Mouse (Mus musculus): ENCODE results near the gene Prkaa2.
A peak's percentile ranks its signal among the peaks of the same experiment; 100 is the strongest.

The Prkaa2 gene

DNA sequence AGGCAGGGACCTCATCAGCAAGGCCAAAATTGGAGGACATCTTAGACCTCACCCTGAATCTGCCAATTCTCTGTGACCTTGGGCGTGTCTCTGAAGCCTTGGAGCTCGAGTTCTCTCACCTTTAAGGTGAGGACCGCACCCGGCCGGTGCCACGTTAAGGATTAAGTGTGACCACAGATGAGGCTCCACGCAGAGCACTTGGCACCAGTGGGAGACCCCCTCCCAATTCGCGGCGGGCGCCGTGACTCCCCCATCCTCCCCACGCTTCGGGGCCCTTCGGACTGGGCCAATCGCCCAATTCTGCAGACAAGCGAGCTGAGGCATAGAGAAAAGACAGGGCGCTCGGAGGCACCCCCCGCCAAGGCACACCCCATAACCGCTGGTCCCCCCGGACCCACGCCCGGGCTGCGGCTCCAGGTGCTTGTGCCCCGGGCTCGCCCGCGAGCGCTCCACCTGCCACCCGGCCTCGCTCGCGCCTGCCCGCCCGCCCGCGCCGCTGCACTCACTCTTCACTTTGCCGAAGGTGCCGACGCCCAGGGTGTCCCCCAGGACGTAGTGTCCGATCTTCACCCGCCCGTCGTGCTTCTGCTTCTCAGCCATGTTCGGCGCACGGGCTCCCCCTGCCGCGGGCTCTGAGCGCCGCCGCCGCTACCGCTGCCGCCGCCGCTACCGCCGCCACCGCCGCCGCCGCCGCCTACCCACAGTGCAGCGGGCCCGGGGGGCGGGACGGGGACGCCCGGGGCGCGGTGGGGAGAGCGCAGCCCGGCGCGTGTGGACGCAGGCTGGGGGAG, at the start of gene Prkaa2:
Prkaa2 (minus strand) TSS at position 692 of the 791 bp plus-strand sequence.
- DNase-seq (ENCODE audit: low spot score): no peak

DNA sequence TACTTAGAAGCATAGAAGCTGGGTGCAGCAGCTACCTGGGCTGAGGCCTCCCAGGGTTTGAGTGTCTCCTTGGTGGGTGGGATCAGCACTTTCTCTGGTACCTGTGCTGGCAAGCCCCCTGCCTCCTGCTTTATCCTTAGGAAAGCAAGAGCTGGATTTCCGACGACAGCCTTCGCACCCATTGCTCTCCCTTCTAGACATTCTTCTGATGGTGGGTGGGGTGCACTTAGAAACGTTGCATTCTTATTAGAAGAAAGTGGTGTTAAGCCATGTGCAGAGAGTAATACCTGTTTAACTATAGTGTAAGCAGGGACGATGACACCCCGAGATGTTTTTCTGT, 49.8 kb upstream of the Prkaa2 start:
- DNase-seq (ENCODE audit: low spot score): no peak

DNA sequence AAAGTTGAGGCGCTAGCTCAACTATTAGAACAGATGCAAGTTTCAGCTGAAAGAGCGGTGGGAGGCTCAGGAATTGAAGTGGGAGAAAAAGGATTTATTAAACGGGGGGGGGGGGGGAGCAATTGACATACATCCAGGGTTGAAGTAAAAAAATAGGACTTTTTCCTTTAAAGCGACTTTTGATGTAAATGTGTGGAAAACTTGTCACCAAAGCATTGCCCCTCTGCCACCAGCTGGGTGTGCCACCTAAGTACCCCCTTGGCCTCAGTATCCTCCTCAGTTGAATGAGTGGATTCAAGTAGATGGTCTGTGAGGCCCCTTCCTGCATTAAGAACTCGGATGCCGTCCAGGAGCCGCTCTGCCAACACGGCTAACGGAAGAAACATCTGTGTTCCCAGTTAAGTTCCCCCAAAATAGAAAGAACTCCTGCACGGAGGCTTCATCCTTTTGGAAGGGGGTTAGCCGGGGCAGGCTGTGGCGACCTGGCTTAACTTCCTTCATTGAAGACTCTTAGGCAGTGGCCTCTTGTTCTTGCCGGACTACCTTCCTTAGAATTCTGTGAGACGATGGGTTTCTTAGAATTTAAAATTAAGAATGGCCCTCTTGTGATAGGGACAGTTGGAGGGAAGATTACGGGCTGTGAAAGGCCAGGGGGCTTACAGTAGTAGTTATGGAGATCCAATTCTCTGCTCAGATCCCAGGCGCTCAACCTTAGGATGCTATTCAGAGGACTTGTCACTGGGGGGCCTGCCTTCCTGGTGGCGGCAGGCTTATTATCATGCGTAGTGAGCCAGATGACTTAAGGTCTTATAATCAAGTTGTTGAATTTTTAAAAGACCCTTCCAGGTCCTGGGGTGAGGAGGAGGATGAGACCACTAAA, 49.2 kb upstream of the Prkaa2 start:
- DNase-seq (ENCODE audit: low spot score): no peak

DNA sequence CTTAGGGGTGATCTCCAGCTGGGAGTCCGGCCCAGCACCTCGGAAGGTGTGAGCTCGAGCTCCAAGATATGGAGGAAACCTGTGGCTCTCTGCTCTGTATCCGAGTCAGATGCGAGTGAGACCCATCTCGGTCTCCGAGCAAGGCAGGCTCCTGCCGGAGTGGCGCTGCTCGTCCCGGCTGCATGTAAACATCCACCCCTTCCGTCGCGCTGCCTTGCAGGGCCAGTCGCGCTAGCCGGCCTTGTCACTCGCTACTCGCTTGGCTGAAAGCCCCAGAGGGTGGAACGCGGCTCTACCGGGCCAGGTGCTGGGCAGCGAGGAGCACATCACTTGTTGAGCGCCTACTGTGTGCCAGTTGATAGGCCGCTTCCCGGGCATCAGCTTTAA, 48.5 kb upstream of the Prkaa2 start:
- DNase-seq (ENCODE audit: low spot score): no peak

DNA sequence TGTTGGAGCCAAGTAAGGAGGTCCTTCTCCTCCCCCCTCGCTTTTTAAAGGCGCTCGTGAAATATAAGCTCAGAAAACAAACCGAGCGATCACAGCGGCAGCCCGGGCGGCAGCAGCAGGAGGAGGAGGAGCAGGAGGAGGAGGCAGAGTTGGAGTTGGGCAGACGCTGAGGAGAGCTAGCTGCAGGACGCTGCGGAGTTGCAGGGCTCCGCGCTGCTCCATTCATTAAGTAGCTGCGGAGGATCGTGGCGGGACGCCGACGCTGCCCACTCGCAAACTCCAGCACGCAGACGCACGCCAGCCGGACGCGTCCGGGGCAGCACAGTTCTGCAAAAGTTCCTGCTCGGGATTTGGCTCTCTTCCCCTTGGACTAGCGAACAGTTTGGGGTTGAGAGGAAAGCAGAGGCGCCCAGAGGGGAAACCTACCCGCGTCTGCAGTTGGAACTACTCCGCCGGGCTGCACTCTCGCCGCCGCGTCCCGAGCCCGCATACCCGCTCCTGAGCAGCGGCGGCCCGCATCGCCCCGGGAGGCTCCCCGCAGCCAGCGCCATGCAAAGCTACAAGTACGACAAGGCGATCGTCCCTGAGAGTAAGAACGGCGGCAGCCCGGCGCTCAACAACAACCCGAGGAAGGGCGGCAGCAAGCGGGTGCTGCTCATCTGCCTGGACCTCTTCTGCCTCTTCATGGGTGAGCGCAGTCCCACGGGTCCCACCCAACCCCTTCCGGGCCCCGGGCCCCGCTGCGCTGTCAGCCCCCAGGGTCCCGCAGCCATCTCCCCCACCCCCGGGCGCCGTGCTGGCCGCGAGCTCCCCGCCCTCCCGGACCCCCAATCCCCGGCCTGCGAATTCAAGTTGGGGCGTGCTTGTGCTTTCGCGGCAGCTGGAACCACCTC, 47.8 kb upstream of the Prkaa2 start, which contains the start of gene Plpp3:
Plpp3 (plus strand) TSS at position 72 of the 893 bp plus-strand sequence.
- DNase-seq (ENCODE audit: low spot score): no peak

DNA sequence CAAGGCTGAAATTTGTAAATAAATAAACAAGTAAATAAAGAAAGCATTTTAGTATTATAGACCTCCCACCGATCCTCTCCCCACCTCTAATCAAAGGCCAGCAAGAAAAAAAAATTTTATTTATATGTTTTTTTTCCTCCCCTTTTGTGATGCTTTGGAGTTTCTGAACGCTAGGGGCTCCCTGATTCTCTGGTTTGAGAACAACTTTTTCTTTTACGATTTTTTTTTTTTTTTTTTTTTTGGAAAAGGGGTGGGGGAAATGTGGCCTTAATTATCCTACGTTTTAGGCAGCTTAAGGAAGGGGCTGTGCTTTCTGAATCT, 47.2 kb upstream of the Prkaa2 start:
- DNase-seq (ENCODE audit: low spot score): no peak

DNA sequence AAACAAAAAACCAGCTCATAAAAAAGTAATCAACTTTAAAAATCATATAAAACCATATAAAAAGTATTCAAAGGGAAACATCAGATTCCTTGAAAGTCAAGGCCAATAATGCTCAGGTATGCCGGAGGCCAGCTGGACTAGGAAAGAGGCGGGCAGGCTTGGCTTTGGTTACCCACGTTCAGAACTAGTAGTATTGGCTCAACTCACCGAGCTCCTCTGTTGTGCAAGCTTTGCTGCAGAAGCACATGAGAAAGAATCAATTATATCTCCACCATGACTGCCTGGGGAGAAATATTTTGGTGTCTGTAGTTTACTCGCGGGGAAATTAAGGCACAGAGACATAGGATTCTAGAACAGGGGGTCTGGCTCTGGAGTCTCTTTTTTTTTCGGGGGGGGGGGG, 46.6 kb upstream of the Prkaa2 start:
- no peak for DNase-seq (ENCODE audit: low spot score)

DNA sequence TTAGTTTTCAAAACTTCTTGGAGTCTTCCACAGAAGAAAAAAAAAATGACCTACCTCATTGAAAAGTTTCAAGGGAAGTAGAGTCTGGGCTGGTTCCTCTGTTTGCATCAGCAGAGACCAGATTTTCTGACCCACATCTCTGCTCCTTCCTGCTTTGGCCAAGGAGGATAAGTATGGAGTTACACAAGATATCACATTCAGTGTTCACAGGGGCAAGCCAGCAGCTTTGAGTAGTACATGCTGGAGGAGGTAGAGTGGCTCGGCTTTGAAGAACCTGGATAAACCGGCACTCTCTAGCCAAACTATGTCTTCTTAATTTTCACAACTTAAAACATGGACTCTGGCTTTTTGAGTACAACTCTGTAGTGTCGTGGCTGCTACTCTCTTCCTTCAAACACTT, 43.5 kb upstream of the Prkaa2 start:
- no peak for DNase-seq (ENCODE audit: low spot score)

DNA sequence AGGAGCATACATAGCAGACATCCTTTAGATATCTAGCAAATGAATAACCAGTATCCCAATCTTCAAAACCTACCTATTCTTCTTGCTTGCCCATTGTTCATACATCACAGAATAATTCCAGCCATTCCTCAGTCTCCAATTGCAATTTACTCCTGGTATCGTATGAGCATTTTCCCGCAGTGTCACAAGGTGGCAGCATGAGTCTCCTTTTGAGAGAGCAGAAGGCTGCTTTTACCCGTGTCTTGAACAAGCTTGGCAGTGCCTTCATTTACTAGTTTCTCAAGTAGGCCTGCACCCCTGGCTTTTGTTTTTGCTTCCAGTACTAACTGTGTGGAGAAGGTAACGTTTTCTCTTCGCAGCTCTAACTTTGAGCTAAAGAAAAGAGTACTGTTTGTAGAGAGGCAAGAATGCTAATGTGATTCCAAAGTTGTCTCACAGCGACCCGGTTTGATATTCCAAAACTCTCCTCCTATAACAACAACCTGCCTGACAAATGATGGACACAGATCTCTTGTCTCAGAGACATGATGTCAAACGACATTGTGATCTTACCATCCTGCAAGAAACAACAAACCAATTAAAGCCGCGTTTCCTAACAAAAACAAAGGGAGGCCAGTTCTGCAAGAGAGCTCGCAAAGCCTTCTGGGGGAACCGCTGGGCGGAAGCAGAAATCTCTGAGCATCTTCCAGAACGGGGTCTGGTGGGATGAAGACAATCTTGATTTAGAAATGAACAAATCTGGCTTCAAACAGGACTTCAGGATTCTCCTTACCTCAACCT, 42.4 kb upstream of the Prkaa2 start:
- DNase-seq (ENCODE audit: low spot score): no peak

DNA sequence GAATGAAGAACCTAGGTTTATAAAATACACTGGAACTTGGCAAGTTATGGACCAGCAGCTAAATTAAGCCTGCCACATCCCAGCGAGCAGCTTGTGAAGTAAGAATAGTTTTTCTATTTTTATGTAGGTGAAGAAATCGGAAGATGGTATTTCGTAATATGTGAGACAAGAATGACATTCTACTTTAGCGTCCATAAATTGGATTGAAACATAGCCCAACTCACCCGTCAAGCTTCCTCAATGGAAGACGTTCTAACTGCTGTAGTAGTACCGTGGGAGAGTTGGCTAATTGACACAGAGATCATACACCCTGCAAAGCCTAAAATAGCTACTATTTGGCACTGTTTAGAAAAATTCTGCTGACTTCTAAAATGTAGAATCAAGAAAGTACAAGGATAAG, 39.8 kb upstream of the Prkaa2 start:
- no peak for DNase-seq (ENCODE audit: low spot score)

DNA sequence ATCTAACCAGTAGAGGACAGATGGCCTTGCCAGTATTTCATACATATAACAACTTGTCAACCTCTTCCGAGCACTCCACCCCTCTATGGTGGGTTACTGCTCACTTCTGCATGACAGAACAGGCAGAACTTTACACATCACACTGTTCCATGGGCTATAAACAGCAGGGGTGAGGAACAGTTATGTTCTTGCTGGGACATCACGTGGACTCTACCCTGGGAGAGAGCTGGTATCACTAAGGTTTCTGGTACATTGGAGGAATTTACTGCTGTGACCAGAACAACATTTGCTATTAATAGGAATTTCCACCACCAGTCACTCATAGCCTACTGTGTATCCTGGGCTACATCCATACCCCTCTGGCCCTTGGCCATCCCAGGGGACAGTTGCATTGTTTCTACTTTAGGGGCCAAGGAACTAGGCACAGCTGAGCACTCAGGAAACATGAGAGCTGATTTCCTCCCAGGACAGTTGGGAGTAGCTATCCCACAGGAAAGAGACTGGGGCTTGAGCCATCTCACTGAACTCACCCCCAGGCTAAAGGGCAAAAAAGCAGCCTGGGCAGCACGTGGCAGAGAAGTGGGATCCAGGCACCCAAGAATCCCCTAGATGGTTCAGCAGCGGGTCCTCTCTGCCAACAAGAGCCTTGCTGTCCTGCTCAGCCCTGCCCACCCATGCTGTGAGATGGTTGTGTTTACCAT, 23.8 kb upstream of the Prkaa2 start:
- DNase-seq (ENCODE audit: low spot score): no peak

DNA sequence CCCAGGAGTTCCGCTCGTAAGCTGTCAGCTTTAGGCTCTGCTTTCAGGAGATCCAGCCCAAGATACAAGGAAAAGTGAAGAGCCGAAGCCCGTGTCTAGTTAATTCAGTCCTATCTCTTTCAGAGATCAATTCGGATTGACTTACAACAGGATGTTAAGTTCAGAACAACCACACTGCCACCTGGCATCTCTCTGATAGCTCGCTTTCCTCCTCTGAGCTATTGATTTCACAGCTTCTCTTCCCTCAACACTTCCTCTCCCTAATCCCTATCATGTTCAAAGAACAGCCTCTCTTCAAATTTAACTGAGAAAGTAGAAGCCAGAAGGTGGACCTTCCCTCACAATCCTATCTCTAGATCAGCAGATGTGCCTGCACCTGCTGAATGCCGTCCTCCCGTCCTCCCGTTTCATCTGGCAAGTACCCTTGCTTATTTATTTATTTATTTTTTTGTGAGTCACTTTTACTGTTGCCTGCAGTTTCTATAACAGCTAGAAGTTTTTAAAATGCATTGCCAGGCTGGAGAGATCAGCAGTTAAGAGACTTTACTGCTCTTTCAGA, 22.1 kb upstream of the Prkaa2 start:
- no peak for DNase-seq (ENCODE audit: low spot score)

DNA sequence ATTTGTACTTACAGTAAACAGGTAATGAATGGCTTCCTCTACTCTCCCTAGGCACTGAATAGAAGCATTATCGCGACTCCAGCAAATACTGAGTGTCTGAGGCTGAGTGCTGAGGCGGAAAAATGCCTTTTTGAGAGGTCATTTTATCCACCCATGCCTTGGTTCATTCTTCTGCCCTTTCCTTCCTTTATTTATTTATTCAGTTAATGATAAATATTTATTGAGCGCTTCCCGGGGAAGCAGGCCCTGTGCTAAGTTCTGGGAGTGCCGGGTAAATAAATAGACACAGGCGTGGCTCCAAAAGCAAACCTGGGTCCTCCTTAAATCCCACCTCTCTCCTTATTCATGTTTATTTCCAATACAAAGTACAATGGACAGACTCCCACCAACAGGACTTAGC, 19.5 kb upstream of the Prkaa2 start:
- no peak for DNase-seq (ENCODE audit: low spot score)

DNA sequence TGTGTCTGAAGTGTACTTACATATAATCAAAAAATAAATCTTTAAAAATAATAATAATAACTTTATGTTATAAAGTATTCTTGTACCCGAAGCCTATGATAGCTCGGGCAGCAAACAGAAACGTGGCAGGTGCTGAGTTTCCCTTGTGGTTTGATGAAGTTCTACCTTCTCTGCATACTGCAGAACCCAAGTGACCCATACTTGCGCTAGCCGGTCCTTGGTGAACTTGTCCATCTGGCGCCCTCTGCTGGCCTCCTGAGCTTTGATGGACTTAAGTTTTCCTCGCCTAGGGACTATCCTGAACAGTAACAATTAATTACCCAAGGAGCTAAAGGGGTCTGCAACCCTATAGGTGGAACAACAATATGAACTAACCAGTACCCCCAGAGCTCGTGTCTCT, 12.7 kb upstream of the Prkaa2 start:
- peak; percentile 14 for DNase-seq (ENCODE audit: low spot score)

DNA sequence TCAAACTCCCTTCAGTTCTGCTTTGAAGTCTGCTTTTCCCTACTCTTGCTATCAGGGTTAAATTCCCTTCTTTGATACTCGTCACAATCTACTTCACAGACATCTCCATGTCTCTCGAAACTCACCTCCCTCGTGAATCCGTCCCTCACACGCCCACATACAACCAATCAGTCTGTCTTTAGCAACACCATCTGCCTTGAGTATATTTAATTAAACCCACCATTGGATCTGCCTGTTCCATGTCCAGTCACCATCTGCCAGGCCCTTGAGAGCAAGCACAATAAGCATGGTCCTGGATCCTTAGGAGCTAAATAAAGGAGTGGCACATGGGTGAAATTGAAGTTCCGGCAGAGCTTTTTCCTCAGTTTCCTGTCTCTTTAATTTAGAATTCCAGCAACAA, 11.4 kb upstream of the Prkaa2 start:
- DNase-seq (ENCODE audit: low spot score): no peak

DNA sequence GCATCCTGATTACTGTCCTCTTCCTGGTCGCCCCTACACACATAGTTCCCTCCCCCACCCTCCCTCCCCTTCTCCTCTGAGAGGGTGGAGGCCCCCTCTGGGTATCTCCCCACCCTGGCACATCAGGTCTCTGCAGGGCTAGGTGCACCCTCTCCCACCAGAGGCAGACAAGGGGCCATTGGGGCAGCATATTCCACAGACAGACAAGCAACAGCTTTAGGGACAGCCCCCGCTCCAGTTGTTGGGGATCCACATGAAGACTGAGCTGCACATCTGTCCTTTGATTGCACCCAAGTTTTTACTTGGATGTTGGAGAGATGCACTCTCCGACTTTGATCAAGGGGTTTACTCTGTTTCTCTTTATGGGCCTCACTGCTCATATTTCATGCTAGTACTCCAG, 3.8 kb upstream of the Prkaa2 start:
- no peak for DNase-seq (ENCODE audit: low spot score)

DNA sequence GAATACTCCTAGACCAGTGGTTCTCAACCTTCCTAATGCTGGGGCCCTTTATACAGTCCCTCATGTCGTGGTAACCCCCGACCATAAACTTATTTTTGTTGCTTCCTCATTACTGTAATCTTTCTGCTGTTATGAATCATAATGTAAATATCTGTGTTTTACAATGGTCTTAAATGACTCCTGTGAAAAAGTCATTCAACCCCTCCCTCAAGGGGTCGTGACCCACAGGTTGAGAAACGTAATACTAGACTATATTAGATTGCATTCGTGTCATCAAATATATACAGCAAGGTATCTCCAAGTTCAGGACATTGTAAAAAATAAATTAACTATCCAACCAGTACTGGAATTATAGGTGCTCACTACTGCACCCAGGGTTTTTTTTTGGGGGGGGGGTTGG, 3.4 kb upstream of the Prkaa2 start:
- DNase-seq (ENCODE audit: low spot score): no peak

DNA sequence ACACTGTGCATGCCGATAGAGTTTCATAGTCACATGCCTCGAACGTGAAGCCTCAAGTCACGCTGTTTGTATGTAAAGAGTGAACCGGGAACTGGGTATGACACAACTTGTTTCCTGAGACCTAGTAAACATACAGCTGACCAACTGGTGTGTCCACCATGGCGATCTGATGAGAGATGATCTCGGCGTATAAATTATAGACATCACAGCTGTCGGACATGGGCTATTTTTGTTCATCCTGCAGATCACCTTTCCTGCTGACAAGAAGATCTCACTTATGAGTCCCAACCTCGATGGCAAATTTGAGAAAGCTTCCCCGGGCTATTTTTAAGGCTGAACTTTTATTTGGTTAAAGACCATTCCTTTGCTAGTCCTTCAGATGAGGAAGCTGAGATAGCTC, 2.1 kb upstream of the Prkaa2 start:
- no peak for DNase-seq (ENCODE audit: low spot score)

DNA sequence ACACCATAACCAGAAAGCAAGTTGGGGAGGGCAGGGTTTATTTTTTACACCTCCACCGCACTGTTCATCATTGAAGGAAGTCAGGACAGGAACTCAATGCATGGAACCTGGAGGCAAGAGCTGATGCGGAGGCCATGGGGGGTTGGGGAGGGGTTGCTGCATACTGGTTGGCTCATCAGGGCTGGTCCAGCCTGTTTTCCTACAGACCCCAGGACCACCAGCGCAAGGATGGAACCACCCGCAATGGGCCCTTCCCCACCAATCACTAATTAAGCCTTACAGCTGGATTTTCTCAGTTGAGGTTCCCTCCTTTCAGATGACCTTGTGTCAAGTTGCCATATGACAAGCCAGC, 970 bp upstream of the Prkaa2 start:
- no peak for DNase-seq (ENCODE audit: low spot score)

DNA sequence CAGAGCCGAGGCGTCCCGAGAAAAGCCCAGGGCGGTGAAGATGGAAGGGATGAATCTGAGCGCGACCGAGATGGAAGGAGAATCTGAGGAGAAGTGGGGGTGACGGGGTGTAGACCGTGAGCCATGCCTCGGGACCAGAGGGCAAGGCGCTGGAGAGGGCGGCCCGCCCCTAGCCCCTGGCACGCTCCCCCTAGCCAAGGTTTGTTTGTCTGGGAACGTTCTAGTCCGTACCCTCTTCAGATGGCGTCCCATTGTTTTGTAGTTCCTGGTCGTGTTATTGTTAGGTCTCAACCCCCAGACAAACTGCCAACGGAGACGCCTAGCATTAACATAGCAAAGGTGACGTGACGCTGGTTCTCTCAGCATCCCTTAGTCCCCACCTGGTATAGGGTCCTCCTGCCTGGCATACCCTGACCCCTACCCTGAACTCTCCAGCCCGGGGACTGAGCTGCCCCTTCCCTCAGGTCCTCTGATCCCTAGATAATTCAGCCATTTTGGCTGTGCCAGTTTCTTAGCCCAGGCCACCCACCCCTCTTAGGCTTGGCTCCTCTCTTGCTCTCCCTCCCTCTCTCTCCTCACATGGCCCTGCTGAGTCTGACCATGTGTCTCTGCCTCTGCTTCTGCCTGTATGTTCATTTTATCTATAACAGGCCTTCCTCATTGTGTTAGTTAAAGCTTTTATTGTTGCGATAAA, 447 bp upstream of the Prkaa2 start:
- no peak for DNase-seq (ENCODE audit: low spot score)
